Mouse (Mus musculus): Measurements from ENCODE around the gene Cryba4.

Gene Cryba4

GRCm38 (mm10) chr5:112237866-112238570 lies 14.3 kb downstream of the Cryba4 start:
- DNase-seq (ENCODE audit: low read depth, low spot score), result no peak

- no peak for DNase-seq (ENCODE audit: low read depth, low spot score)
Observed at GRCm38 (mm10) chr5:112237439-112237838, 14.9 kb downstream of the Cryba4 start.

- no peak for DNase-seq (ENCODE audit: low read depth, low spot score)
Observed at GRCm38 (mm10) chr5:112236631-112237030, 15.7 kb downstream of the Cryba4 start.

- DNase-seq (ENCODE audit: low read depth, low spot score), result no peak
Observed at GRCm38 (mm10) chr5:112235806-112236205, 16.5 kb downstream of the Cryba4 start.

- peak; percentile 72 for DNase-seq (ENCODE audit: low read depth, low spot score)
Observed at GRCm38 (mm10) chr5:112228240-112229076, 23.9 kb downstream of the Cryba4 start.

GRCm38 (mm10) chr5:112227898-112228239 lies 24.4 kb downstream of the Cryba4 start:
- no peak for DNase-seq (ENCODE audit: low read depth, low spot score)

GRCm38 (mm10) chr5:112227354-112227753 lies 25.0 kb downstream of the Cryba4 start:
- no peak for DNase-seq (ENCODE audit: low read depth, low spot score)

GRCm38 (mm10) chr5:112225591-112225990 lies 26.7 kb downstream of the Cryba4 start:
- no peak for DNase-seq (ENCODE audit: low read depth, low spot score)

GRCm38 (mm10) chr5:112220203-112220602 lies 32.1 kb downstream of the Cryba4 start:
- DNase-seq (ENCODE audit: low read depth, low spot score), result no peak

GRCm38 (mm10) chr5:112219398-112219797 lies 32.9 kb downstream of the Cryba4 start:
- DNase-seq (ENCODE audit: low read depth, low spot score), result no peak

GRCm38 (mm10) chr5:112218679-112219078 lies 33.6 kb downstream of the Cryba4 start:
- no peak for DNase-seq (ENCODE audit: low read depth, low spot score)

GRCm38 (mm10) chr5:112217031-112217430 lies 35.3 kb downstream of the Cryba4 start:
- DNase-seq (ENCODE audit: low read depth, low spot score), result no peak

GRCm38 (mm10) chr5:112216335-112216734 lies 36.0 kb downstream of the Cryba4 start:
- DNase-seq (ENCODE audit: low read depth, low spot score), result no peak

GRCm38 (mm10) chr5:112215801-112216251 lies 36.5 kb downstream of the Cryba4 start:
- no peak for DNase-seq (ENCODE audit: low read depth, low spot score)

GRCm38 (mm10) chr5:112215291-112215751 lies 37.0 kb downstream of the Cryba4 start:
- no peak for DNase-seq (ENCODE audit: low read depth, low spot score)

- DNase-seq (ENCODE audit: low read depth, low spot score), result no peak
Observed at GRCm38 (mm10) chr5:112214419-112214818, 37.9 kb downstream of the Cryba4 start.

- no peak for DNase-seq (ENCODE audit: low read depth, low spot score)
Observed at GRCm38 (mm10) chr5:112213331-112214240, 38.7 kb downstream of the Cryba4 start.

GRCm38 (mm10) chr5:112212711-112213264 lies 39.5 kb downstream of the Cryba4 start:
- no peak for DNase-seq (ENCODE audit: low read depth, low spot score)

- no peak for DNase-seq (ENCODE audit: low read depth, low spot score)
Observed at GRCm38 (mm10) chr5:112211911-112212310, 40.4 kb downstream of the Cryba4 start.

- DNase-seq (ENCODE audit: low read depth, low spot score), result no peak
Observed at GRCm38 (mm10) chr5:112210104-112210503, 42.2 kb downstream of the Cryba4 start.

- DNase-seq (ENCODE audit: low read depth, low spot score), result no peak
Observed at GRCm38 (mm10) chr5:112208321-112208720, 44.0 kb downstream of the Cryba4 start.
